Mouse (Mus musculus): ENCODE results near the gene Cdkn2aipnl.

Cdkn2aipnl gene

DNA sequence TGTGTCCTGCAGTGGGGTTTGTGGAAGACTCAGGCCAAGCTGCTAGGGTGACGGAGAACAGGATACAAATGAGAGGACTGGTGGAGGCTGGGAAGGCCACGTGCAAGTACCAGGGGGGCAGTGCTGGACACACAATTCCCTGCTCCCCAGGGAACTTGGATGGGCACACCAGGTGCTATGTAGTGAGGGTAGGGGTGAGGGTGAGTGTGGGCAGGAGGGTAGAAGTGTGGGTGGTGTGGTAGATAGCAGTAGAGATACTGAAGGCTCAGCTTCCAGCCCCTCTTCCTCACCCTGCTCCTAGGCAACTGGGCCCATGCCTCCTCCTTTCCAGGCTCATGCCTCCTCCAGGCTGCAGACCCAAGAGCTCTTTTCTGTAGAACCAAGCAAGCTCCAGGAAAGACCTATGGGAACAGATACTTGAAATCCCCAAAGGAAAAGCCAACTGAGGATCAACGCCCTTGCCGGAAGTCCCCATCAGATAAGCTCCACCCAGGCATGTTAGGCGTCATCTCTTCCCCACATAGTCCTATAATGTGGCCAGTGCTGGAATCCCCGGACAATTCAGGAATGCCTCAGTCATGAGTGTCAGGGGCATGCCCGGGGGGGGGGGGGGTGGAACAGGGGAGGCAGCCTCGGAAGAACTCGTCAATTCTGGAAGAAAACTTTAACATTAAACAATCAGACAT is 18.2 kb upstream of the Cdkn2aipnl start:
- no peak for DNase-seq

DNA sequence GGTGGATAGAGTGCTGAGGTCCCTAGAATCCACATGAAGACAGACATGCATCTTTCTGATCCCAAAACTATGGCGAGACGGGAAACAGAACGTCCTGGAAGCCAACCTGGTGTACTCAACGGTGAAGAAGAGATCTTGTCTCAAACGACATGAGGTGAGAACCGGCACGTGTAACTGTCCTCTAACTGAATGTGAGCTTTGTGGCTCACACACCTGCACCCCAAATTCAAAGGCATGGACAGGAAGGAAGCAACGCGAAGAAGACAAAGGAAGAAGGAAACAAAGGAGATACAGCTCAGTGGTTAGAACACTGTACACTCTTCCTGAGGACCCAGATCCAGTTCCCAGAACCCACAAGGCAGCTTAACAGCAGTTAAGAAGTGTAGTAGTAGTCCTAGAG is 17.5 kb upstream of the Cdkn2aipnl start:
- DNase-seq: no peak

DNA sequence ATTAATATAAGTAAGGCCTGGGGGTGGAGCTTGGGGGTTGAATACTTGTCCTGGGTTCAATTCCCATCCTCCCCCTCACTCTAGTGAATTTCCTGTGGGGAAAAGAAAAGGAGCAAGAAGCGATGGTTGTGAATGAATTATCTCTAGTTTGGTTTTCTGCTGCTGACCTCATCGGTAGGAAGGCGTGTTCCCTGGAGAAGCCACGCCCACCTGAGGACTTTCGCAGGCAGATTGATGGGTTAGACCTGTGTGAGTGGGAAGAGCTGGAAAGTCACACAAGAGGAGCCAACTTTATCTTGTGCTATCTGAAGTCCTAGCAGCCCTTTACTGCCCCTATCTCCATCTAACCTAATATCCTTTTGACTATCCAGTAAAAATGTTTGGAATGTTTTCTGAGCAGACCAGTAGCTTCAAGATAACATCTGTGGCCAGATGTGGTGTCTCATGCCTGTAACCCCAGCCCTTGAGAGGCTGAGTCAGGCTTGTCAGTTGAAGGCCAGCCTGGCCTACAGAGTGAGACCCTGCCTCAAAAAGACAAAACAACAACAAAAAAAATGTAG is 15.5 kb upstream of the Cdkn2aipnl start:
- no peak for DNase-seq

DNA sequence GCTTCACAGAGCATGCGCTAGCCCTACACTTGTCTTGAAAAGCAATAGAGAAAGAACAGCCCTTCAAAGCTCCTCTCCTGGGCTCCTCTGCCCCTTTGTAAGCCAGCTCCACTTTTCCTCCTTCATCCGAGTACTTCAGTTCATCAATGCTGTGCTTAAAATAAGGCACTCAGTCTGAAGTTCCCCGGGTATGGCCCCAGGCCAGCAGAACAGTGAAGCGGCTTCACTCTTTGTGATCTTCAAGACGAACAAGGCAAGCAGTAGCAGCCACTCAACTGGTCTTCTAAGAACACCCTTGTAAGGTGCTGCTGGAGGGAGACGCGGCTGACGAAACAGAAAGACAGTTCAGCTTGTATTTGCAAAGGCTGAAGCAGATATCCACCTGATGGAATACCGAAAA is 11.3 kb upstream of the Cdkn2aipnl start:
- DNase-seq: no peak

DNA sequence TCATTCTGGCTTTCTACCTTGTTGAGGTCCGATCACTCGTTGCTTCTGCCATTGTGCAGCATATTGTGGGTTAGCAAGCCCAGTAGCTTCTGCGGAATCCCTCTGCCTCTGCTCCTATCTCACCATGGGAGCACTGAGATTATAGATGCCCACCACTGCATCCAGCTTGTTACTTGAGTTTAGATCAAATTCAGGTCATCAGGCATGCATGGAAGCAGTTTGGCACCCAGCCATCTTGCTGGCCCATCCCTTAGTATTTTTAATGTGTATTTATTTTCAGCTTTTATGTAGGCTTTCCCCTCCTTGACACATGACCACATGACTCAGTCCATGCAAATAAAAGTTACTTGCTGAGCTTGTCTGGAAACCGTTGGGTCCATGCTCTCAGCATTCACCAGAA is 9.7 kb upstream of the Cdkn2aipnl start:
- no peak for DNase-seq

- DNase-seq: no peak
Observed at GRCm38 (mm10) chr11:51959511-51959910, 8.0 kb upstream of the Cdkn2aipnl start.

- no peak for DNase-seq
Observed at GRCm38 (mm10) chr11:51960061-51960460, 7.4 kb upstream of the Cdkn2aipnl start.

DNA sequence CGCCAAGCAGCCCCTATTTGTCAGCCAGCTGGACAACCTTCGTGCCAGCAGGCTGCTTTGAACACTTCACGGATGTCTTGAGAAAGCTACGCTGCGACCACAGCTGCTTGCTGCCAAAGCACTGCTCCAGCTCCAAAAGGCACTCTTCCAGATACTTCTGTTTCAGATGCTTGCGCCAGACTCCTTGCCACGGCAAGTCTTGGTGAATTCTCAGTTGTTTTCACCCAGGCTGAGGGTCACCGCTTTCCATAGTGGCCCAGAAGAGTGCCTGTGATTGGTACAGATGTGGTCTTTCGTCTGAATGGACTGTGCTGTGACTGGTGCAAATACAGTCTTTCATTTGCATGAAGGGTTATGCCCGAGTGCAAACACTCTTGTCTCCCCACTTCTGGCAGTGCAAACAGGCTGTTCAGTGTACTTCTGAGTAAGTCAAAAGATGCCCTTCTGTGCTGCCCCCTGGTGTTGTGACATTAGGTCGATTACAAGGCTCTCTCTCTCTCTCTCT is 6.4 kb upstream of the Cdkn2aipnl start:
- DNase-seq: peak; percentile 14

- no peak for DNase-seq
Observed at GRCm38 (mm10) chr11:51961761-51962160, 5.7 kb upstream of the Cdkn2aipnl start.

- no peak for DNase-seq
Observed at GRCm38 (mm10) chr11:51962277-51962676, 5.2 kb upstream of the Cdkn2aipnl start.

GRCm38 (mm10) chr11:51966651-51967050 is 810 bp upstream of the Cdkn2aipnl start:
- DNase-seq: no peak

DNA sequence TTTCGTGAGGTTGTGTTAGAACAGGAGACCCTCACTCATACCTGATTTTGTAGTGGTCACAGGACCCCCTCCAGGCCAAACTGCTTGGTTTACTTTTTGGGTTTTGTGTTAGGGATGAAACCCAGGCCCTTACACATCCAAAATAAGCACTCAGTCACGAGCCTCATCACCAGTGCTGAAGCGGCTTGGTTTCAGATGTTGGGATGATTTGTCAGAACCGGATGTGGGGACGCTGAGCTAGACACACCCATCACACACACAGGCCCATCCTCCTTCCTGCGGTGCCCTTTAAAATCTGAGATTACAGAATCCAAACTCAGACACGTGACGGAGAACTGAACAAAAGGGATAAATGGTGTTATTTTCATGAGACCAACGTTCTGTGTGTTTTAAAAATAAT is 1.4 kb downstream of the Cdkn2aipnl start:
- no peak for DNase-seq

- no peak for DNase-seq
Observed at GRCm38 (mm10) chr11:51969511-51969910, 2.0 kb downstream of the Cdkn2aipnl start.

GRCm38 (mm10) chr11:51971644-51972043 is 4.2 kb downstream of the Cdkn2aipnl start:
- DNase-seq: no peak

GRCm38 (mm10) chr11:51999611-52000289 is 32.3 kb downstream of the Cdkn2aipnl start:
- DNase-seq: peak; percentile 82

GRCm38 (mm10) chr11:52000290-52000962 is 33.0 kb downstream of the Cdkn2aipnl start, which contains the start of gene Ube2b:
Gene Ube2b, minus strand, starts transcription at chr11:52000762.
- peak; percentile 98 for DNase-seq

DNA sequence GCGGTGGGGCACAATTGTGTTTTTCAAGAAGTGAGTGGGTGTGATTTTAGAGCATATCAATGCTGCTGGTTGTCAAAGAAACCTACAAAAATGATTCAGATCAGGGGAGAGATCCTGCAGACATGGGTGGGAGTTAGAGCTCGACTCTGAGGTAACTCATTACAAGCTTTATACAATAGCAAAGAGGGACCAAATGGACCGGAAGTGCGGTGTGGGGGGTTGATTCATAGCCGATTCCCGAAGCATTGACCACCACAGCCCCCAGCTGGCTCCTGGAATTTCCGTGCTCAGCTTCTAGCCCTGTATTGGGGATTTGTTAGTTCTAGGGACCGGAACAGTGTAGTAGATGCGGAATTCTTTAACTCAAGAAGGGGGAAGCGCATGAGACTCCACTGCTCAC is 33.9 kb downstream of the Cdkn2aipnl start:
- peak; percentile 51 for DNase-seq

GRCm38 (mm10) chr11:52001861-52002260 is 34.4 kb downstream of the Cdkn2aipnl start:
- DNase-seq: peak; percentile 42

- no peak for DNase-seq
Observed at GRCm38 (mm10) chr11:52002842-52003504, 35.5 kb downstream of the Cdkn2aipnl start.

DNA sequence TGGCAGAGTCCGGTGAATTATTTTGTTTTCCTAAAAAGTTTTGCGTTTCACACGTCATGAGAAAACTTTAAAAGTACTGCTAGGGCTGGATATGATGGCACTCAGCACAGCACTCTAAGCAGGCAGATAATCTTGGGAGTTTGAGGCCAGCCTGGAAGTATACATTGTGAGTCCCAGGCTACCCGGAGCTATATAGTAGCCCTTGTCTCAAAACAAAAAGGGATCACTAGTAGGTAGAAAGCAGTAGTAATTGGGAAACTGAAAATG is 36.0 kb downstream of the Cdkn2aipnl start:
- DNase-seq: no peak

DNA sequence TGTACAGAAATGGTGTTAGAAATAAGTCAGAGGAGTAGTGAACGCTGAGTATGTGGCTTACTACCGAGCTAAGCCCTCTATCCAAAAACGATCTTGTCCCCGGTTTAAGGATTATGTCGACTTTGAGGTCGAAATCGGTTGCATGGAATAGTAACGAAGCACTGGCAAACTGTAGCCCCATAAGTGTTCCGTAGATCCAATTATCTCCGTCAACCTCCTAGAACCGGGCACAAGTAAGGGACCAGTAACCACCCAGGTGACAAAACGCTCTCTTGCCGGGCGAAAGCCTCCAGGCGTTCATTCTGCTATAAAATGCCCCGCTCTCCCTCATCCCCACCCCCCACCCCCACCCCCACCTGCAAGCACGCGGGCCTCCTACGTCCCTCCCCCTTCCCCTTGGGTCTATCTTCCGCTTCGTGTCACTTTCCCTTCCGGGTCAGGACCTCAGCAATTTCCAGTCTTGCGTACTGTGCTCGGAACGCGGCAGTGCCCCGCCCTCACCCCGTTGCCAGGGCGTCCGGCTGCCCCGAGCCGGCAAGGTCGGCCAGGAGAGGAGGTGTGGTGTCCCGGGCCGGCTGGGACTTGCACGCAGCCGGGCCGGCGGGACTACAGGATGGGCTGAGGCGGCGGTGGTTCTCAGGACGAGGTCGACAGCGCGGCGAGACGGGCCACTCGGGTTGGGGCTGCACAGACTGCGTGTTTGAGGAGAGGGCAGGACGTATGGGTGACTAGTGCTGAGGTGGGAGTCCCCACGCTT is 36.5 kb downstream of the Cdkn2aipnl start, which contains the start of gene Cdkl3:
TSS of gene Cdkl3 (plus strand) at position 450 of the 757 bp plus-strand sequence.
- peak; percentile 94 for DNase-seq

DNA sequence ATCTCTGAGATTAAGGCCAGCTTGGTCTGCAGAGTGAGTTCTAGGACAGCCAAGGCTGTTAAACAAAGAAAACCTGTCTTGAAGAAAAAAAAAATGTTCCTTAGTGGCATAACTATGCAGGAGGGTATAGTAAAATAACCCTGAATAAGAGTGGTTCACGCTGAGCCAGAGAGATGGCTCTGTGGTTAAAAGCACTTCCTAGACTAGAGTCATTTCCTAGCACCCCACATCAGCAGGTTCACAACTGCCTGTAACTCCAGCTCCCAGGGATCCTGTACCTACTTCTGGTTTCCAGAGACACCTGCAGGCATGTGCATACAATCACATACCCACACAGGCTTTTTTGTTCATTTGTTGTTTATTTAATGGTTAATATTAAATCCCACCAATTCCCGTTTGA is 38.1 kb downstream of the Cdkn2aipnl start:
- DNase-seq: no peak
